Mouse (Mus musculus): ENCODE measurements around the gene Hinfp.
A peak's percentile ranks its signal among the peaks of the same experiment; 100 is the strongest.
"Not testable (repeated sequence)": the region's sequence is repeated elsewhere in the genome, so short reads cannot be mapped to it uniquely, and the experiment has no call there.

Hinfp gene

GRCm38 (mm10) chr9:44332918-44333638 is 27.6 kb upstream of the Hinfp start:
- no peak for DNase-seq

- DNase-seq, result no peak
Observed at GRCm38 (mm10) chr9:44330736-44331135, 25.3 kb upstream of the Hinfp start.

GRCm38 (mm10) chr9:44327926-44328325 is 22.5 kb upstream of the Hinfp start:
- no peak for DNase-seq

GRCm38 (mm10) chr9:44327064-44327711 is 21.7 kb upstream of the Hinfp start:
- peak; percentile 70 for DNase-seq

- DNase-seq, result peak; percentile 79
Observed at GRCm38 (mm10) chr9:44326371-44327063, 21.0 kb upstream of the Hinfp start.

- DNase-seq, result no peak
Observed at GRCm38 (mm10) chr9:44325768-44326370, 20.4 kb upstream of the Hinfp start, which contains the start of gene Dpagt1. TSS of gene Dpagt1 (plus strand) at chr9:44326019.

- DNase-seq, result not testable (repeated sequence)
Observed at GRCm38 (mm10) chr9:44325032-44325767, 19.7 kb upstream of the Hinfp start.

- DNase-seq, result no peak
Observed at GRCm38 (mm10) chr9:44324147-44324546, 18.7 kb upstream of the Hinfp start.

- DNase-seq, result not testable (repeated sequence)
Observed at GRCm38 (mm10) chr9:44323656-44324055, 18.2 kb upstream of the Hinfp start.

- DNase-seq, result no peak
Observed at GRCm38 (mm10) chr9:44320799-44321133, 15.3 kb upstream of the Hinfp start.

GRCm38 (mm10) chr9:44319887-44320798 is 14.7 kb upstream of the Hinfp start, which contains the start of gene C2cd2l:
TSS of gene C2cd2l (minus strand) at chr9:44320285.
- DNase-seq, result peak; percentile 98

- peak; percentile 54 for DNase-seq
Observed at GRCm38 (mm10) chr9:44319105-44319886, 13.8 kb upstream of the Hinfp start.

- no peak for DNase-seq
Observed at GRCm38 (mm10) chr9:44318826-44319095, 13.3 kb upstream of the Hinfp start.

GRCm38 (mm10) chr9:44318076-44318825 is 12.8 kb upstream of the Hinfp start:
- no peak for DNase-seq

GRCm38 (mm10) chr9:44317452-44317851 is 12.0 kb upstream of the Hinfp start:
- DNase-seq, result no peak

GRCm38 (mm10) chr9:44314910-44315309 is 9.4 kb upstream of the Hinfp start:
- DNase-seq, result no peak

GRCm38 (mm10) chr9:44314257-44314547 is 8.7 kb upstream of the Hinfp start:
- DNase-seq, result no peak

GRCm38 (mm10) chr9:44313476-44314256 is 8.2 kb upstream of the Hinfp start:
- no peak for DNase-seq
